In genomic region chr4:152130771-152131653, GRCm38 (mm10) we compare ENCODE assay signal across 8 mouse cellular contexts. TPM values are rescaled to one million over a fixed set of nuclear protein-coding genes. Genes with fewer than 3 reads are reported as not detected.
A peak's percentile ranks its signal among the peaks of the same experiment; 100 is the strongest.
DNase-seq lines count a peak whose midpoint lies in the region; ATAC-seq and TF ChIP-seq lines count a peak whose summit lies in the region.

No protein-coding gene starts in this region.

- peaks cover 84% of the 10 kb centered on the region for H3K27me3 ChIP-seq in hindbrain, embryonic 15.5 days
- peaks cover 84% of the 10 kb centered on the region for H3K27me3 ChIP-seq in midbrain, embryonic 15.5 days (replicated peaks)

- intact Hi-C loops in left cerebral cortex, postnatal 14 days (cut with DNase I): no loop called here
- intact Hi-C loops in gastrocnemius, adult 2 months (cut with DNase I): no loop called here

- H3K9ac ChIP-seq in hindbrain, embryonic 15.5 days: no peak overlapping the region
- peak overlapping the region; percentile 16; the same call in 1 of the 2 replicates for H3K9ac ChIP-seq in midbrain, embryonic 15.5 days

- H3K27ac ChIP-seq in gastrocnemius, adult 2 months: peak overlapping the region; percentile 71
- H3K27ac ChIP-seq in hindbrain, embryonic 15.5 days (replicated peaks): 0 out of 2 replicates have a peak overlapping the region, but pooled peaks have one; percentile 33
- H3K27ac ChIP-seq in midbrain, embryonic 15.5 days: no peak overlapping the region

- H3K4me2 ChIP-seq in hindbrain, embryonic 15.5 days: peak overlapping the region; percentile 53
- peak overlapping the region; percentile 56 for H3K4me2 ChIP-seq in midbrain, embryonic 15.5 days

- H3K36me3 ChIP-seq in hindbrain, embryonic 15.5 days: no peaks in the 10 kb centered on the region
- H3K36me3 ChIP-seq in midbrain, embryonic 15.5 days (replicated peaks): no peaks in the 10 kb centered on the region

- no peaks in the 10 kb centered on the region for H3K9me3 ChIP-seq in hindbrain, embryonic 15.5 days
- H3K9me3 ChIP-seq in midbrain, embryonic 15.5 days: no peaks in the 10 kb centered on the region

- ATAC-seq in hindbrain, embryonic 15.5 days (ENCODE audit: low FRiP score, low read depth): peak; percentile 78
- peak; percentile 77 for ATAC-seq in midbrain, embryonic 15.5 days (replicated peaks)

- TF ChIP-seq CTCF in gastrocnemius, adult 2 months (IDR thresholded peaks at IDR 0.05): peak; percentile 56

- WGBS in hindbrain, embryonic 15.5 days: under 1% methylated on average over 85 of the region's 85 CpGs
- WGBS in midbrain, embryonic 15.5 days: under 1% methylated on average over 58 of the region's 85 CpGs

- peak overlapping the region; percentile 74 for H3K4me3 ChIP-seq in gastrocnemius, adult 2 months
- H3K4me3 ChIP-seq in hindbrain, embryonic 15.5 days: peak overlapping the region; percentile 31
- peak overlapping the region; percentile 30 for H3K4me3 ChIP-seq in midbrain, embryonic 15.5 days

- H3K4me1 ChIP-seq in hindbrain, embryonic 15.5 days (replicated peaks): peaks cover 33% of the 10 kb centered on the region
- H3K4me1 ChIP-seq in midbrain, embryonic 15.5 days: peaks cover 25% of the 10 kb centered on the region

- peak; percentile 45 to 51 for DNase-seq in left cerebral cortex, postnatal 14 days (ENCODE audit: low spot score in 2 of 2)
- DNase-seq in left cerebral cortex, adult 8-10 months (ENCODE audit: low spot score in 2 of 2): no peak
- peak; percentile 72 for DNase-seq in adrenal gland, adult 2 months
- DNase-seq in gastrocnemius, adult 2 months: peak; percentile 79
- DNase-seq in liver: peak; percentile 61
- DNase-seq in testis, postnatal 14 days (ENCODE audit: low spot score): peak; percentile 75

RNA-seq across cellular contexts. Expression of gene Tnfrsf25, which starts 15.3 kb away (rescaled TPM):
- total RNA-seq in left cerebral cortex, postnatal 14 days (2021): 10 to 100 TPM in 1 of 2 experiments, 1 to 10 TPM in 1; 6.2 to 16.5 TPM
- 1 to 10 TPM; 4.3 to 9.8 (median 6.3) TPM for total RNA-seq in left cerebral cortex, adult 8-10 months (2022)
- 1 to 10 TPM in 1 of 2 experiments, under 1 TPM in 1; 0.79 to 1.3 TPM for total RNA-seq in adrenal gland, adult 2 months (2021)
- 2.5 TPM in 2 replicates for polyA plus RNA-seq in adrenal gland, adult 2 months (2012; rRNA removed)
- total RNA-seq in gastrocnemius, adult 2 months (2021): 1 to 10 TPM in 1 of 2 experiments, under 1 TPM in 1; 0.38 to 2.0 TPM
- polyA plus RNA-seq in hindbrain, embryonic 15.5 days (2015; fragmentation: Nextera tagmentation; extraction: Ambion mirVana): 0.97 and 1.8 TPM in 2 replicates
- 0.80 and 1.0 TPM in 2 replicates for polyA plus RNA-seq in midbrain, embryonic 15.5 days (2015; fragmentation: Nextera tagmentation; extraction: Ambion mirVana)

RNA-seq across cellular contexts. Expression of gene Espn, which starts 21.2 kb away (rescaled TPM):
- total RNA-seq in left cerebral cortex, postnatal 14 days (2021): under 1 TPM; 0.24 to 0.44 TPM
- total RNA-seq in left cerebral cortex, adult 8-10 months (2022): 1 to 10 TPM; 2.1 to 3.2 (median 2.6) TPM
- total RNA-seq in adrenal gland, adult 2 months (2021): 1 to 10 TPM; 1.7 to 2.3 TPM
- polyA plus RNA-seq in adrenal gland, adult 2 months (2012; rRNA removed): 8.3 and 10.4 TPM in 2 replicates
- total RNA-seq in gastrocnemius, adult 2 months (2021): under 1 TPM; 0.13 to 0.45 TPM
- 0.29 and 0.31 TPM in 2 replicates for polyA plus RNA-seq in hindbrain, embryonic 15.5 days (2015; fragmentation: Nextera tagmentation; extraction: Ambion mirVana)
- polyA plus RNA-seq in midbrain, embryonic 15.5 days (2015; fragmentation: Nextera tagmentation; extraction: Ambion mirVana): 0.13 and 0.19 TPM in 2 replicates

RNA-seq across cellular contexts. Expression of gene Hes2, which starts 27.7 kb away (rescaled TPM):
- total RNA-seq in left cerebral cortex, postnatal 14 days (2021): not detected
- total RNA-seq in left cerebral cortex, adult 8-10 months (2022): not detected
- not detected for total RNA-seq in adrenal gland, adult 2 months (2021)
- 0.57 TPM in 1 of 2 replicates, not detected in the other for polyA plus RNA-seq in adrenal gland, adult 2 months (2012; rRNA removed)
- not detected for total RNA-seq in gastrocnemius, adult 2 months (2021)
- polyA plus RNA-seq in hindbrain, embryonic 15.5 days (2015; fragmentation: Nextera tagmentation; extraction: Ambion mirVana): not detected in 2 replicates
- polyA plus RNA-seq in midbrain, embryonic 15.5 days (2015; fragmentation: Nextera tagmentation; extraction: Ambion mirVana): not detected in 2 replicates

RNA-seq across cellular contexts. Expression of gene Acot7, which starts 46.9 kb away (rescaled TPM):
- 100 to 1,000 TPM; 377 to 378 TPM for total RNA-seq in left cerebral cortex, postnatal 14 days (2021)
- total RNA-seq in left cerebral cortex, adult 8-10 months (2022): 100 to 1,000 TPM; 281 to 320 (median 303) TPM
- 10 to 100 TPM; 43.4 to 65.0 TPM for total RNA-seq in adrenal gland, adult 2 months (2021)
- 22.1 and 25.5 TPM in 2 replicates for polyA plus RNA-seq in adrenal gland, adult 2 months (2012; rRNA removed)
- total RNA-seq in gastrocnemius, adult 2 months (2021): 10 to 100 TPM; 12.7 to 22.8 TPM
- 427 and 433 TPM in 2 replicates for polyA plus RNA-seq in hindbrain, embryonic 15.5 days (2015; fragmentation: Nextera tagmentation; extraction: Ambion mirVana)
- polyA plus RNA-seq in midbrain, embryonic 15.5 days (2015; fragmentation: Nextera tagmentation; extraction: Ambion mirVana): 409 and 418 TPM in 2 replicates

RNA-seq across cellular contexts. Expression of gene Plekhg5, which starts 58.7 kb away (rescaled TPM):
- total RNA-seq in left cerebral cortex, postnatal 14 days (2021): 10 to 100 TPM; 74.0 to 84.0 TPM
- 10 to 100 TPM; 72.6 to 90.6 (median 82.4) TPM for total RNA-seq in left cerebral cortex, adult 8-10 months (2022)
- 10 to 100 TPM in 1 of 2 experiments, 1 to 10 TPM in 1; 7.4 to 15.5 TPM for total RNA-seq in adrenal gland, adult 2 months (2021)
- polyA plus RNA-seq in adrenal gland, adult 2 months (2012; rRNA removed): 21.9 and 30.7 TPM in 2 replicates
- total RNA-seq in gastrocnemius, adult 2 months (2021): 1 to 10 TPM; 4.9 to 6.6 TPM
- 11.7 and 13.5 TPM in 2 replicates for polyA plus RNA-seq in hindbrain, embryonic 15.5 days (2015; fragmentation: Nextera tagmentation; extraction: Ambion mirVana)
- 12.3 and 12.5 TPM in 2 replicates for polyA plus RNA-seq in midbrain, embryonic 15.5 days (2015; fragmentation: Nextera tagmentation; extraction: Ambion mirVana)

Comparison
In these comparisons a context has a peak if more than half of its experiments do, and no peak if none do; other contexts are left out.
1. DNase-seq: peak in left cerebral cortex, postnatal 14 days (2 of 2), adrenal gland, adult 2 months (single experiment), gastrocnemius, adult 2 months (single experiment), liver (single experiment) and testis, postnatal 14 days (single experiment); none in left cerebral cortex, adult 8-10 months (0 of 2).
2. Peak in every context shown above with its lines, with median percentiles within 50 percentile points of each other: H3K4me3 ChIP-seq.